Mouse (Mus musculus) thymus, adult 2 months (tissue): ENCODE results near the gene Exo1. TPM values are rescaled to one million over a fixed set of nuclear protein-coding genes. Genes with fewer than 3 reads are reported as not detected.

Experiments used
- DNase-seq: peaks from one replicate; pipeline ENCODE4 v3.0.0; 2021
- H3K27ac ChIP-seq: fragments of 200-500 bp; 2 replicates; pipeline ENCODE4 v1.5.1; 2012; ENCODE audit warnings: low read length, control low read depth; ENCODE audit not compliant: control insufficient read depth, insufficient read depth
- H3K27me3 ChIP-seq: fragments of 200-500 bp; 2 replicates; pipeline ENCODE4 v1.6.1; 2012; ENCODE audit warnings: mild to moderate bottlenecking, low read length, moderate library complexity, mixed read lengths; ENCODE audit not compliant: control insufficient read depth, insufficient read depth
- H3K36me3 ChIP-seq: fragments of 200-500 bp; 2 replicates; pipeline ENCODE4 v1.6.1; 2012; ENCODE audit warnings: mild to moderate bottlenecking, low read length, moderate library complexity; ENCODE audit not compliant: control insufficient read depth, insufficient read depth
- H3K4me1 ChIP-seq: fragments of 200-500 bp; replicated peaks from 2 replicates; pipeline ENCODE4 v1.6.1; 2012; ENCODE audit warnings: low read length; ENCODE audit not compliant: control insufficient read depth, insufficient read depth
- H3K4me3 ChIP-seq: fragments of 200-500 bp; 2 replicates; pipeline ENCODE4 v1.5.1; 2012; ENCODE audit warnings: mild to moderate bottlenecking, low read length, control low read depth, moderate library complexity; ENCODE audit not compliant: control insufficient read depth, insufficient read depth
- CTCF ChIP-seq: fragments of 200-500 bp; IDR thresholded peaks from 2 replicates; pipeline ENCODE4 v1.5.1; 2012; ENCODE audit warnings: mild to moderate bottlenecking, control low read depth, low read length, moderate library complexity, borderline replicate concordance; ENCODE audit not compliant: control insufficient read depth, poor library complexity, insufficient read depth; ENCODE audit errors: extremely low read depth
- POLR2A ChIP-seq: fragments of 200-500 bp; IDR thresholded peaks from 2 replicates; pipeline ENCODE4 v1.6.1; 2012; ENCODE audit warnings: mild to moderate bottlenecking, low read length, control low read depth, moderate library complexity; ENCODE audit not compliant: control insufficient read depth, poor library complexity, insufficient read depth; ENCODE audit errors: extremely low read depth
- WGBS: fragments of 180-500 bp; shearing (Covaris S2); methylation state at CpG from one replicate; pipeline ENCODE4 v1.1.7; 2018; 5-methylcytosine and 5-hydroxymethylcytosine counted together
- polyA plus RNA-seq: library from polyadenylated mRNA; depleted of rRNA; stranded (reverse); fragments of >200 nt; gene quantifications from 2 replicates; pipeline ENCODE4 v1.2.3, GENCODE M21; 2012

The Exo1 gene
- polyA plus RNA-seq, 1 experiment, result 3.2 TPM

- no peak for DNase-seq
- Histone ChIP-seq H3K27ac (no peak overlapping the region), H3K4me1 (0 out of 2 replicates have a peak, but pooled peaks cover 5% of the 10 kb centered on the region), H3K4me3 (no peak overlapping the region), H3K27me3 (no peaks in the 10 kb centered on the region), H3K36me3 (peaks cover 9% of the 10 kb centered on the region)
- WGBS, result 94% methylated on average over 3 of the region's 3 CpGs
- TF ChIP-seq CTCF, result no peak
- TF ChIP-seq POLR2A, result no peak
Measured at GRCm38 (mm10) chr1:175883398-175883797, 3.0 kb downstream of the Exo1 start.

GRCm38 (mm10) chr1:175893263-175893662 lies 12.9 kb downstream of the Exo1 start:
- no peak overlapping the region for H3K27ac ChIP-seq
- WGBS, result 96% methylated on average over 6 of the region's 6 CpGs
- H3K27me3 ChIP-seq, result no peaks in the 10 kb centered on the region
- no peaks in the 10 kb centered on the region for H3K4me1 ChIP-seq
- TF ChIP-seq POLR2A (no peak), CTCF (no peak)
- no peak for DNase-seq
- H3K36me3 ChIP-seq, result peaks cover 13% of the 10 kb centered on the region
- no peak overlapping the region for H3K4me3 ChIP-seq

DNA sequence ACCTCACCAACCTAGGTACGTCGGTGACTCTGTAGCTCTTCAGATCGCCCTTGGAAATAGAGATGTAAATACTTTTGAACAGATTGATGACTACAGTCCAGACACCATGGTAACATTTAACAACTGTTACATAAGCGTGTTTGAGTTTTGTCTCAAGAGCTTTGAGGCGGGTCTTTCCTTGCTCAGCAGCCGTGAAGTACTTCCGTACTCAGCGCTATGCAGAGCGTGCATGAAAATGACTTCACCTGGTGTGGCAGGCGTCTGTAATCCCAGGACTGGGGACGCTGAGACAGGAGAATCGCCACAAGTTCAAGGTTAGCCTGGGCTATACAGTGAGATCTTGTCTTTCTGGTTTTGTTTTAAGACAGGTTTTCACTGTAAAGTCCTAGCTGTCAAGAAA lies 13.3 kb downstream of the Exo1 start:
- Histone ChIP-seq H3K36me3 (0 out of 2 replicates have a peak, but pooled peaks cover 9% of the 10 kb centered on the region), H3K4me1 (no peaks in the 10 kb centered on the region), H3K4me3 (no peak overlapping the region), H3K27me3 (no peaks in the 10 kb centered on the region), H3K27ac (no peak overlapping the region)
- TF ChIP-seq CTCF (no peak), POLR2A (no peak)
- no peak for DNase-seq
- 97% methylated on average over 12 of the region's 12 CpGs for WGBS

- no peak for TF ChIP-seq POLR2A
- TF ChIP-seq CTCF, result no peak
- WGBS, result 90% methylated on average over 2 of the region's 2 CpGs
- DNase-seq, result no peak
- peaks cover 21% of the 10 kb centered on the region for H3K36me3 ChIP-seq
- H3K27me3 ChIP-seq, result no peaks in the 10 kb centered on the region
- H3K4me3 ChIP-seq, result no peak overlapping the region
- H3K4me1 ChIP-seq, result no peaks in the 10 kb centered on the region
- no peak overlapping the region for H3K27ac ChIP-seq
Measured at GRCm38 (mm10) chr1:175911207-175911606, 30.8 kb downstream of the Exo1 start.

DNA sequence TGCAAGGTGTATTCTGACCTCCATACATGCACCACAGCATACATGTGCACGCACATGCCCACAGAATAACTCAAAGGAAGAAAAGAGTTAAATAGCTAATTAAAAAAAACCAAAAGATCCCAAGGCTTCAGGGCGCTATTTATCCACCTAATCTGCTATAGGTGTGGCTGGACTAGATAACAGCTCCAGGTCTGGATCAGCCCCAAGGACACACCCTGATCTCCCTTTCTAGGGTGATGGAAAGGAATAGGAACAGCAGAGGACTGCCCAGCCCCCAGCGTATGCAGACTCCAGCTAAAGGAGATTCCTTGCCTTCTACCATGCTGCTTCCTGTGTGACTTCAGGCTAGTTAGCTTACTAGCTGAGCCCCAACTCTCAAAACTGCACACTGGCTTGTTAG lies 31.7 kb downstream of the Exo1 start:
- H3K4me3 ChIP-seq, result no peak overlapping the region
- H3K36me3 ChIP-seq, result peaks cover 15% of the 10 kb centered on the region
- H3K4me1 ChIP-seq, result no peaks in the 10 kb centered on the region
- DNase-seq, result no peak
- 97% methylated on average over 3 of the region's 3 CpGs for WGBS
- no peak overlapping the region for H3K27ac ChIP-seq
- no peaks in the 10 kb centered on the region for H3K27me3 ChIP-seq
- TF ChIP-seq CTCF (no peak), POLR2A (no peak)

DNA sequence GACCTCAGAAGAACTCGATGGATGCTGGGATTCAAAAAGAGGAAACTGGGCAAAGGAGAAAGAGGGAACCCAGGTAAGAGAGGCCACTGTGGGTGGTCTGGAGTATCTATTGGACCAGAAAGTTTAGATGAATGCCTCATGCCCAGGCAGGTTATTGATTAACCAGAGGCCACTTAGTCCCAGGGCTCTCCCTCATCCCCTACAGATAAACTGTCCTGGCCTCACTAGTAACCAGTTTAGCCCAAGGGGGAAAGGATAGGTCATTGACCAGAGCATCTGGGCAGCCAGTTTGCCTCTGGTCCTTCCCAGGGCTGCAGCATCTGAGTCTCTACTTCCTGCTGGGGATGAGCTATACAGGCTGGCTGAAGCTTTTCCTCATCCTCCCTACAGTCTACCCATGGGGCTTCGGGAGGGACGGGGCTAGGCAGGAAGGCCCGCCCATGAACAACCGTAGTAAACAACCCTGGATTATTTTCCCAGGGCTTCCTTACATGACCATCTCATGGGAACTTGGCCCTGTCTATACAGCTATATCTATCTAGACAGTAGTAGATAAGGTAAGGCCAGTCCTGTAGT lies 33.4 kb downstream of the Exo1 start:
- Histone ChIP-seq H3K36me3 (peaks cover 7% of the 10 kb centered on the region; the same call in 1 of the 2 replicates), H3K4me1 (no peaks in the 10 kb centered on the region), H3K27ac (no peak overlapping the region), H3K27me3 (no peaks in the 10 kb centered on the region), H3K4me3 (no peak overlapping the region)
- 64% methylated on average over 5 of the region's 5 CpGs for WGBS
- no peak for TF ChIP-seq POLR2A
- DNase-seq, result no peak

DNA sequence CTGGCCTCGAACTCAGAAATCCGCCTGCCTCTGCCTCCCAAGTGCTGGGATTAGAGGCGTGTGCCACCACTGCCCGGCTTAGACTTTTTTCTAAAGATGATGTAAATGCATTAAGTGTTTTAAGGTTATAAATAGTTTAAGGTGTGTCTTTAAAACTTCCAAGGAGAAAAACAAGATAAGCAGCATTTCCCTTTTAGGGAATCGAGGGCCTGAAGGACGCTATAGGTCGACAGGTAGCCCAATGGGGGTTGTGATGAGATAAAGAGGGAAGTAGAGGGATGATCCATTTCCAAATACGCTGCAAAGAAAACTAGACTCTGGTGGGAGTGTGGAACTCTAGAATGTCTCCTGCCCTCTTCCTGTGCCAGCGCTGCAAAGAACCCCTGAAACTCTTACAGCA lies 39.6 kb downstream of the Exo1 start, which contains the start of gene Gm38100:
Gene Gm38100 (plus strand): TSS at position 301 of the 400 bp plus-strand sequence.
- TF ChIP-seq POLR2A (no peak), CTCF (no peak)
- Histone ChIP-seq H3K27ac (no peak within 1 kb of the TSS), H3K4me3 (no peak within 1 kb of the TSS), H3K36me3 (no peaks in the 10 kb centered on the region), H3K4me1 (no peaks in the 10 kb centered on the region), H3K27me3 (no peaks in the 10 kb centered on the region)
- 84% methylated on average over 9 of the region's 9 CpGs for WGBS
- DNase-seq, result no peak
